Mouse (Mus musculus) liver, embryonic 12.5 days (tissue): ENCODE results near the gene Cacna2d4. TPM values are rescaled to one million over a fixed set of nuclear protein-coding genes. Genes with fewer than 3 reads are reported as not detected.
"Not testable (repeated sequence)": the region's sequence is repeated elsewhere in the genome, so short reads cannot be mapped to it uniquely, and the experiment has no call there.

Experiments
- ATAC-seq: fragments of 200-750 bp; cut with Nextera tagmentation; 2 replicates; pipeline ENCODE4 v1.8.0; 2017; ENCODE audit warnings: moderate number of reproducible peaks, mild to moderate bottlenecking, moderate library complexity
- H3K27ac ChIP-seq: fragments of 300-500 bp; sonication (generic); 2 replicates; pipeline ENCODE4 v1.5.1; 2016; ENCODE audit warnings: mild to moderate bottlenecking
- H3K27me3 ChIP-seq: fragments of 300-500 bp; sonication (generic); replicated peaks from 2 replicates; pipeline ENCODE4 v1.6.1; 2016; ENCODE audit warnings: mild to moderate bottlenecking, moderate library complexity
- H3K36me3 ChIP-seq: fragments of 300-500 bp; sonication (generic); 2 replicates; pipeline ENCODE4 v1.6.1; 2016; ENCODE audit warnings: mild to moderate bottlenecking, moderate library complexity
- H3K4me1 ChIP-seq: fragments of 300-500 bp; sonication (generic); 2 replicates; pipeline ENCODE4 v1.6.1; 2016
- H3K4me2 ChIP-seq: fragments of 300-500 bp; sonication (generic); 2 replicates; pipeline ENCODE4 v1.6.1; 2016; ENCODE audit warnings: mild to moderate bottlenecking, moderate library complexity
- H3K4me3 ChIP-seq: fragments of 300-500 bp; sonication (generic); 2 replicates; pipeline ENCODE4 v1.5.1; 2016; ENCODE audit warnings: mild to moderate bottlenecking, moderate library complexity
- H3K9ac ChIP-seq: fragments of 300-500 bp; sonication (generic); 2 replicates; pipeline ENCODE4 v1.6.1; 2016; ENCODE audit warnings: mild to moderate bottlenecking, moderate library complexity
- H3K9me3 ChIP-seq: fragments of 300-500 bp; sonication (generic); replicated peaks from 2 replicates; pipeline ENCODE4 v1.6.1; 2016; ENCODE audit warnings: mild to moderate bottlenecking, moderate library complexity
- WGBS: fragments of 180-500 bp; shearing (Covaris S2); methylation state at CpG from one replicate; pipeline ENCODE4 v1.1.7; 2016; ENCODE audit not compliant: insufficient replicate concordance; 5-methylcytosine and 5-hydroxymethylcytosine counted together
- polyA plus RNA-seq: library from polyadenylated mRNA; unstranded; fragments of >200 nt; fragmentation: Nextera tagmentation; extraction: Ambion mirVana; gene quantifications from 2 replicates; pipeline ENCODE4 v1.2.1, GENCODE M21; 2016

The Cacna2d4 gene
- polyA plus RNA-seq, 1 experiment from 2014 or later: 0.05 TPM

- no peak for ATAC-seq
- Histone ChIP-seq H3K27me3 (no peaks in the 10 kb centered on the region), H3K9me3 (no peaks in the 10 kb centered on the region), H3K4me1 (no peaks in the 10 kb centered on the region), H3K27ac (no peak overlapping the region), H3K4me2 (no peak overlapping the region), H3K36me3 (peaks cover 51% of the 10 kb centered on the region), H3K4me3 (no peak overlapping the region), H3K9ac (no peak overlapping the region)
- WGBS: 76% methylated on average over 6 of the region's 6 CpGs
Measured at GRCm38 (mm10) chr6:119352501-119352900, 116.2 kb downstream of the Cacna2d4 start.

GRCm38 (mm10) chr6:119358020-119358571 lies 121.8 kb downstream of the Cacna2d4 start:
- 84% methylated on average over 8 of the region's 8 CpGs for WGBS
- Histone ChIP-seq H3K4me1 (peaks cover 36% of the 10 kb centered on the region), H3K27me3 (no peaks in the 10 kb centered on the region), H3K9me3 (no peaks in the 10 kb centered on the region), H3K27ac (no peak overlapping the region), H3K4me3 (no peak overlapping the region), H3K4me2 (no peak overlapping the region), H3K9ac (no peak overlapping the region), H3K36me3 (peaks cover 94% of the 10 kb centered on the region)
- no peak for ATAC-seq

GRCm38 (mm10) chr6:119360250-119360649 lies 123.9 kb downstream of the Cacna2d4 start:
- H3K9ac ChIP-seq: peak overlapping the region; percentile 22; the same call in 1 of the 2 replicates
- 67% methylated on average over 6 of the region's 6 CpGs for WGBS
- peak overlapping the region; percentile 90 for H3K27ac ChIP-seq
- H3K9me3 ChIP-seq, ATAC-seq, H3K27me3 ChIP-seq, H3K4me3 ChIP-seq: not testable (repeated sequence)
- peak overlapping the region; percentile 53; the same call in 1 of the 2 replicates for H3K4me2 ChIP-seq
- peaks cover 92% of the 10 kb centered on the region for H3K36me3 ChIP-seq
- H3K4me1 ChIP-seq: peaks cover 44% of the 10 kb centered on the region

- peak; percentile 99 for ATAC-seq
- H3K27ac ChIP-seq: peak overlapping the region; percentile 90
- peaks cover 92% of the 10 kb centered on the region for H3K36me3 ChIP-seq
Measured at GRCm38 (mm10) chr6:119360925-119361702, 124.8 kb downstream of the Cacna2d4 start.

GRCm38 (mm10) chr6:119363593-119363992 lies 127.3 kb downstream of the Cacna2d4 start:
- Histone ChIP-seq H3K9ac (no peak overlapping the region), H3K4me2 (no peak overlapping the region), H3K27me3 (no peaks in the 10 kb centered on the region), H3K9me3 (no peaks in the 10 kb centered on the region), H3K27ac (no peak overlapping the region), H3K4me1 (peaks cover 60% of the 10 kb centered on the region), H3K4me3 (no peak overlapping the region), H3K36me3 (peaks cover 90% of the 10 kb centered on the region)
- 73% methylated on average over 5 of the region's 5 CpGs for WGBS
- no peak for ATAC-seq

More at GRCm38 (mm10) chr6:119360925-119361702, 124.8 kb downstream of the Cacna2d4 start:
- 33% methylated on average over 3 of the region's 3 CpGs for WGBS
- no peaks in the 10 kb centered on the region for H3K27me3 ChIP-seq
- H3K4me3 ChIP-seq: no peak overlapping the region
- peak overlapping the region; percentile 53 for H3K4me2 ChIP-seq
- H3K4me1 ChIP-seq: peaks cover 50% of the 10 kb centered on the region
- H3K9me3 ChIP-seq: no peaks in the 10 kb centered on the region
- peak overlapping the region; percentile 22; the same call in 1 of the 2 replicates for H3K9ac ChIP-seq

DNA sequence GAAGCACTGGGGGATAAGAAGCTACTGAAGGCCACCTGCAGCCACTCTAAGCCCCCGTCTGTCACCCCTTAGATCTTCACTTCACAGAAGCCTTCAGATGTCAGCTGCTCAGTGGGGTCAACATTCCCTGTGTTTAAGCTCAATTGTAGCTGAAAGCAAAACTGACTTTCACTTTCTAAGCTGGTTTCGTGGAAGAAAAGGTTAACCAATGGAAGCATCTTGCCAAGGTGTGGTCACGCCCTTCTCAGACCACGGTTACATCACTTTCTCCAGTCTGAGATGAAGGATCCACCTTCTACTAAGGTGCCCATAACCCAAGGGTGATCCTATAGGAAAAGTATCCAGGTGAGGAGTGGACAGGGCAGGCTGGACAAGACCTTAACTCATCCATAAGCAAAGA lies 130.5 kb downstream of the Cacna2d4 start:
- H3K9ac ChIP-seq, H3K27me3 ChIP-seq, H3K27ac ChIP-seq, H3K4me2 ChIP-seq, H3K9me3 ChIP-seq, H3K4me3 ChIP-seq, ATAC-seq: not testable (repeated sequence)
- 72% methylated on average over 4 of the region's 4 CpGs for WGBS
- H3K4me1 ChIP-seq: peaks cover 40% of the 10 kb centered on the region
- H3K36me3 ChIP-seq: peaks cover 80% of the 10 kb centered on the region

DNA sequence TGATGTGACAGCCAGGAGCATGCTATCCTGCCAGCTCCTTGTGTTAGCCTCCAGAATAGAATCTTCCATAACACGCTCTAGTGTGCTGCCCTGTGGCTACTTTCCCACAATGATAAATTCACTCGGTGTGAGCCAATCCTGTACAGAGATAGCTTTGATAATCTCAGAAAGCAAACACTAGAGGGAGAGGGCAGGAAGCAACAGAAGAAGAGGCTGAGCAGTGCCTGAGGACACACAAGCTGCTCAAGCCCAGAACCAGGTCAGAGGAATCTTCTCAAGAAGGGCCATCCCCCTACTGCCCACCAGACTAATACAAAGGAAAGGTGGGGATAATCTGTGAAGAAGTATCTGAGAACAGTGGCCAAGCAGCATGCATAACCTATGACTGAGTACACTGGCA lies 131.1 kb downstream of the Cacna2d4 start:
- no peaks in the 10 kb centered on the region for H3K9me3 ChIP-seq
- no peak overlapping the region for H3K4me2 ChIP-seq
- no peak for ATAC-seq
- H3K4me1 ChIP-seq: peaks cover 40% of the 10 kb centered on the region
- WGBS: 64% methylated on average over 2 of the region's 2 CpGs
- no peak overlapping the region for H3K9ac ChIP-seq
- H3K27ac ChIP-seq: no peak overlapping the region
- no peak overlapping the region for H3K4me3 ChIP-seq
- H3K36me3 ChIP-seq: peaks cover 74% of the 10 kb centered on the region
- H3K27me3 ChIP-seq: no peaks in the 10 kb centered on the region

- H3K4me3 ChIP-seq: no peak overlapping the region
- H3K4me2 ChIP-seq: no peak overlapping the region
- no peak for ATAC-seq
- H3K4me1 ChIP-seq: peaks cover 54% of the 10 kb centered on the region
- H3K9me3 ChIP-seq: no peaks in the 10 kb centered on the region
- H3K9ac ChIP-seq: no peak overlapping the region
- no peaks in the 10 kb centered on the region for H3K27me3 ChIP-seq
- H3K36me3 ChIP-seq: peaks cover 34% of the 10 kb centered on the region
- no peak overlapping the region for H3K27ac ChIP-seq
Measured at GRCm38 (mm10) chr6:119371624-119372023, 135.3 kb downstream of the Cacna2d4 start.

- Histone ChIP-seq H3K4me1 (peaks cover 57% of the 10 kb centered on the region), H3K36me3 (peaks cover 29% of the 10 kb centered on the region), H3K9ac (no peak overlapping the region), H3K9me3 (no peaks in the 10 kb centered on the region), H3K27me3 (no peaks in the 10 kb centered on the region), H3K4me3 (no peak overlapping the region), H3K27ac (no peak overlapping the region), H3K4me2 (no peak overlapping the region)
- WGBS: 22% methylated on average over 5 of the region's 5 CpGs
- ATAC-seq: no peak
Measured at GRCm38 (mm10) chr6:119372237-119372636, 135.9 kb downstream of the Cacna2d4 start.

DNA sequence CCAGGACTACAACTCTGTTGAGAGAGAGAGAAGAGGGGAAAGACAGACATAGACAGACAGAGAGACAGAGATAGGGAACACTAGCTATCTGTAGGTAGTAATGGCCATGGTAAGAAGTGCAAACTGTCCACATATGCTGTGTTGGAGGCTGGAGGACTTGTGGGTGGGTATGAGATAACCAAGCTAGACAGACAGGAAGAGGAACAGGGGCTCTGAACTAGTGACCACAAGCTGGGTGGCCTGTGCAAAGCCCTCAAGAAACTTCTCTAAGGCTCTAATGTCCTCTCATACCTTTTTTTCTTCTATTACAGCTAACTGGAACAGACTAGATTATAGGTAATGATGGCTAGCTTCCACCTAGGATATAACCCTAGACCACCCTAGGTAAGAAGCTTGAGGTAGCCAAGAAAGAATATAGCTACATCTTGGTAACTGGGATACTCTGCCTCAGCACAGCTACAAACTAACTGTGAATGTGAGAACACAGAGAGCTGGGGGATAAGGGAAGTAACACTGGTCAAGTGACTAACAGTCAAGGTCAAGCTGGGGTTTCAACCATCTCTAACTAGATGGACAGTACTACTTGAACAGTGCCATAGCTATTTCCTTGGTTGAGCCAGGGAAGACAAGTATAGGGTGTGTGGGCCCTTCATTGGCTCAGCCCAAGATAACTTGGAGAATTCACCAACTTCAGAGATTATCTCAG lies 136.8 kb downstream of the Cacna2d4 start:
- Histone ChIP-seq H3K9ac (no peak overlapping the region), H3K9me3 (no peaks in the 10 kb centered on the region), H3K27ac (peak overlapping the region; percentile 12), H3K36me3 (peaks cover 20% of the 10 kb centered on the region), H3K4me1 (peaks cover 61% of the 10 kb centered on the region), H3K4me3 (no peak overlapping the region), H3K27me3 (no peaks in the 10 kb centered on the region), H3K4me2 (no peak overlapping the region)
- no peak for ATAC-seq

- Histone ChIP-seq H3K4me2 (no peak overlapping the region), H3K36me3 (peaks cover 2% of the 10 kb centered on the region), H3K27me3 (no peaks in the 10 kb centered on the region), H3K4me3 (no peak overlapping the region), H3K27ac (no peak overlapping the region), H3K4me1 (peaks cover 79% of the 10 kb centered on the region), H3K9me3 (no peaks in the 10 kb centered on the region), H3K9ac (no peak overlapping the region)
- 44% methylated on average over 5 of the region's 5 CpGs for WGBS
- ATAC-seq: no peak
Measured at GRCm38 (mm10) chr6:119375035-119375434, 138.7 kb downstream of the Cacna2d4 start.

DNA sequence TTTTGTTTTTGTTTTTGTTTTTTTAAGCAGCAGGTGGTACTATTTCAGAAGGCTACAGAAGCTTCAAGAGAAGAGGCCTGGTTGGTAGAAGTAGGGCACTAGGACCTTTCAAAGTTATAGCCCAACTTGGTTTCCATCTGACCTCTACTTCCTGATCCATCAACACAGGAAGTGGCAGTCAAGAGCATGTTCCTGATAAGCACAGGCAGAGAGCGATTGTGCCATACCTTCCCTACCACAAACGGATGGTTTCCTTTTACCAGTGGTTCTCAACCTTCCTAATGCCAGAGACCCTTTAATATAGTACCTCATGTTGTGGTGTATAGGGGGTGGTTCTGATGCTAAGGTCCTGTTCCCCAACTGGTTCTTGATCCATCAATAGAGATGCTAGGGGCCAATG lies 141.3 kb downstream of the Cacna2d4 start:
- Histone ChIP-seq H3K4me2 (peak overlapping the region; percentile 47), H3K9me3 (no peaks in the 10 kb centered on the region), H3K4me1 (peaks cover 92% of the 10 kb centered on the region), H3K36me3 (peaks cover 6% of the 10 kb centered on the region; the same call in 1 of the 2 replicates), H3K4me3 (no peak overlapping the region), H3K27me3 (no peaks in the 10 kb centered on the region), H3K27ac (peak overlapping the region; percentile 69), H3K9ac (no peak overlapping the region)
- whole genome bisulfite sequencing: 6% methylated on average over 2 of the region's 2 CpGs
- ATAC-seq: peak; percentile 68
